Mouse (Mus musculus) cerebellum, adult (tissue): ENCODE measurements around the gene Atat1.

Experiments
- ATAC-seq: cut with Nextera tagmentation; 2 replicates; pipeline ENCODE4 v1.9.2; 2017; ENCODE audit warnings: mild to moderate bottlenecking, moderate library complexity, mixed read lengths; ENCODE audit not compliant: insufficient number of reproducible peaks, low FRiP score, low TSS enrichment

The Atat1 gene

DNA sequence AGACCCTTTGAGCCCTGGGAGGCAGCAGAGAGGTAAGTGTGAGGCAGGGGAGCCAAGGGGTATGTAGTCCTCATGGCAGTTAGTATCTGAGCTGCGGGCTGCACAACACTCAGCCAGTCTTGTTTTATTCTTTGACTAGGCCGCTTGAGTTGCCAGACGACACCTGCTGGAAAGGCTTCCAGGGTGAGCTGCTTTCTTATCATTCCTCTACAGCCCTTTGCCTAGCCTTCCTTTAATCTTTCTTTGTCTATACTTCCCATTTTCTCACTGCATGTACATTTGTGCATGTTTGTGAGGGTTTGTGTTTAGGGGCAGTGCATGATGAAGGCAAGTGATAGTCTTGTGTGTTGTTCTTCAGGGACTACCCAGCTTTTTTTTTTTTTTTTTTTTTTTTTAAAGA is 58.9 kb downstream of the Atat1 start:
- ATAC-seq = no peak

DNA sequence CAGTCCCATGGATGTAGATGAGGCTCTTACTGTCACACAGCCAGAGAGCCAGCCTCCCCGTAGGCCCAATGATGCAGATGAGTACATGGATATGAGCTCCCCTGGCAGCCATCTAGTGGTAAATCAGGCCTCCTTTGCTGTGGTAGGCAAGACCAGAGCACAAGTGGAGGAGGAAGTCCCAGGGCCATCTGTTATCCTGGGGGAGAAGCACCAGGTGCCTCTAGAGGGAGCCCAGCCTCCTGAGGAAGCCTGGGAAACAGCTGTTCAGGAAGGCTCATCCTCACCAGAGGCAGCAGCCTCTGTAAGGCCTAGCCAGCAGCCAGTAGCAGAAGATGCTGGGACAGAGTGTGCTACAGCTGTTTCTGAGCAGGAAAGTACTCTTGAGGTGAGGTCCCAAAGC is 61.8 kb downstream of the Atat1 start:
- ATAC-seq = no peak
